Mouse (Mus musculus): ENCODE measurements at regions not wholly inside any gene's neighbourhood (a gene's known extent, or its start where the extent isn't known, plus 50 kb on each side); places are given as distances from the start of the nearest gene placed in this dataset.

DNA sequence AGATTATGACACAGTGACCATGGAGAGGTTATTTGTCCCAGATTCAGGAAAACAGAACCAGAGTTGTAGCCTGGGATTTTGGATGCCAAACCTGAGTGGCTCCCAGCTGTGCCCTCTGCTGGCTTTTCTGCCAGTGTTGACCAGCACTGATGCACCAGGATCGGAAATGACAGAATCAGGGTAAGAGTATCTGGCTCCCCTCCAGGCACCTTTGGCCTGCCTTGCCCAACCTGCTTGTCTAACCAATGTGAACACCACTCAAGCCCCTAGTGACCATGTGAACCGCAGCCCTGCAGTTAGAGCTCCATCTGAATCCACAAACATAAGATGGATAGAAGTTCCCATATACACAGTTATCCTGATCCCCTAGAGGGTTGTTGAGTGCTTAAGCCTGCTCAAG, 210.6 kb downstream of the 4933412E24Rik start:
- TF ChIP-seq TCF12 (IDR thresholded peaks at IDR 0.05; ENCODE audit: insufficient read depth, poor library complexity, severe bottlenecking) (no peak), POLR2A (IDR thresholded peaks at IDR 0.05; ENCODE audit: insufficient read length, low read depth) (no peak), USF1 (IDR thresholded peaks at IDR 0.05; ENCODE audit: low read depth) (no peak), SRF (IDR thresholded peaks at IDR 0.05; ENCODE audit: control insufficient read depth, insufficient read length, low read depth) (no peak), REST (IDR thresholded peaks at IDR 0.05; ENCODE audit: insufficient read depth, insufficient read length) (no peak)

All from myocyte (in vitro differentiated cells).